Mouse (Mus musculus): ENCODE data around the gene Slx4ip. TPM values are rescaled to one million over a fixed set of nuclear protein-coding genes. Genes with fewer than 3 reads are reported as not detected.

The Slx4ip gene
- total and polyA plus RNA-seq, 3 experiments, result 1.3 to 2.5 TPM; not detected in 1

GRCm38 (mm10) chr2:137044122-137044521 lies 153.1 kb downstream of the Slx4ip start:
- H3K27ac ChIP-seq (ENCODE audit: control insufficient read depth, low read depth, low read length), result no peak overlapping the region
- TF ChIP-seq MEF2A (IDR thresholded peaks at IDR 0.05; ENCODE audit: extremely low read depth, insufficient replicate concordance, low read depth, low read length, poor library complexity, severe bottlenecking) (no peak), ZC3H11A (IDR thresholded peaks at IDR 0.05; ENCODE audit: low read depth, low read length) (no peak), CHD2 (IDR thresholded peaks at IDR 0.05; ENCODE audit: low read length) (no peak), MAX (IDR thresholded peaks at IDR 0.05; ENCODE audit: low read length) (no peak), TBP (IDR thresholded peaks at IDR 0.05; ENCODE audit: low read depth, low read length) (no peak), EP300 (IDR thresholded peaks at IDR 0.05; ENCODE audit: low read depth in 1 of 2, low read length in 2 of 2) (no peak), ZMIZ1 (IDR thresholded peaks at IDR 0.05; ENCODE audit: low read depth, low read length) (no peak), NELFE (IDR thresholded peaks at IDR 0.05; ENCODE audit: low read depth, low read length) (no peak), CTCF (IDR thresholded peaks at IDR 0.05 in 2 of 3, conservative IDR thresholded peaks at IDR 0.05 in 1 of 3; ENCODE audit: control insufficient read depth in 1 of 3, insufficient read depth in 1 of 3, low read depth in 2 of 3, low read length in 3 of 3, poor library complexity in 1 of 3, severe bottlenecking in 1 of 3) (no peak), JUND (IDR thresholded peaks at IDR 0.05; ENCODE audit: low read depth, low read length) (no peak)
- no peak for DNase-seq (ENCODE audit: low read depth, low spot score)

DNA sequence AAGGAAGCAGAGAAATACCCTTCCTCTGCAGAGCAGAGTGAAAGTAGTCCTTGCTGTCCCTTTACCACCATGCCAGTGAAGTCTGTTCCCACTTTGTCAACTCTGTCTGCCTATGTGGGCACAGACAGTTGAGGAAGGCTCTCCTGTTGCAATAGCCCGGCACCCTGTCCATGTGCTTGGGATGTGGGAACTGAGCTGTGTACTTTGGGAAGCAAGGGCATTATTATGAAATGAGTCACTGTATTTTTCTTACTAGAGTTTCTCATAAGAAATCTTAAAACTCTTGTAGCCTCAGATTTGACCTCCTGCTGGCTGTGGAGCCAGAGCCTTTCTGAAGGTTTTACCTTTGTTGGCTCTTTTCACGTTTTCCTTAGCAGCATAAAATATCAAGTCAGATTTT lies 158.3 kb downstream of the Slx4ip start:
- no peak for DNase-seq (ENCODE audit: low read depth, low spot score)
- no peaks in the 10 kb centered on the region for H3K36me3 ChIP-seq (ENCODE audit: control insufficient read depth in 1 of 2, insufficient read depth in 2 of 2, low read length in 2 of 2)
- no peaks in the 10 kb centered on the region for H3K27me3 ChIP-seq (ENCODE audit: control insufficient read depth in 1 of 2, insufficient read depth in 2 of 2, low read length in 2 of 2)
- no peak overlapping the region for H3K4me3 ChIP-seq (ENCODE audit: control insufficient read depth in 1 of 2, insufficient read depth in 1 of 2, low read depth in 2 of 2, low read length in 2 of 2)
- no peaks in the 10 kb centered on the region for H3K4me1 ChIP-seq (ENCODE audit: control insufficient read depth in 1 of 2, insufficient read depth in 2 of 2, low read length in 2 of 2)
- TF ChIP-seq ZC3H11A (IDR thresholded peaks at IDR 0.05; ENCODE audit: low read depth, low read length) (no peak), JUND (IDR thresholded peaks at IDR 0.05; ENCODE audit: low read depth, low read length) (no peak), RAD21 (IDR thresholded peaks at IDR 0.05; ENCODE audit: low read depth, low read length) (no peak), SIN3A (IDR thresholded peaks at IDR 0.05; ENCODE audit: low read length) (no peak), HCFC1 (IDR thresholded peaks at IDR 0.05; ENCODE audit: low read depth, low read length) (no peak), CHD1 (IDR thresholded peaks at IDR 0.05; ENCODE audit: low read depth, low read length) (no peak), UBTF (IDR thresholded peaks at IDR 0.05; ENCODE audit: borderline replicate concordance, insufficient read depth, low read depth, low read length) (no peak), MEF2A (IDR thresholded peaks at IDR 0.05; ENCODE audit: extremely low read depth, insufficient replicate concordance, low read depth, low read length, poor library complexity, severe bottlenecking) (no peak), MAFK (IDR thresholded peaks at IDR 0.05; ENCODE audit: borderline replicate concordance, low read depth, low read length) (no peak), POLR2AphosphoS2 (IDR thresholded peaks at IDR 0.05; ENCODE audit: low read length) (no peak), MAZ (IDR thresholded peaks at IDR 0.05; ENCODE audit: low read depth, low read length) (no peak), SMC3 (IDR thresholded peaks at IDR 0.05; ENCODE audit: low read depth, low read length) (no peak), CTCF (IDR thresholded peaks at IDR 0.05 in 2 of 3, conservative IDR thresholded peaks at IDR 0.05 in 1 of 3; ENCODE audit: control insufficient read depth in 1 of 3, insufficient read depth in 1 of 3, low read depth in 2 of 3, low read length in 3 of 3, poor library complexity in 1 of 3, severe bottlenecking in 1 of 3) (no peak), ZKSCAN1 (IDR thresholded peaks at IDR 0.05; ENCODE audit: low read depth, low read length) (no peak), NRF1 (IDR thresholded peaks at IDR 0.05; ENCODE audit: insufficient read depth, low read depth, low read length, poor library complexity, severe bottlenecking) (no peak)
- H3K9me3 ChIP-seq (replicated peaks; ENCODE audit: insufficient read depth, low read length), result no peaks in the 10 kb centered on the region
- no peak overlapping the region for H3K9ac ChIP-seq (ENCODE audit: control insufficient read depth, low read depth, low read length, poor library complexity, severe bottlenecking)
- no peaks in the 10 kb centered on the region for H3K79me2 ChIP-seq (ENCODE audit: control insufficient read depth, insufficient read depth, low read length, poor library complexity)
- H3K27ac ChIP-seq (ENCODE audit: control insufficient read depth, low read depth, low read length), result no peak overlapping the region

More at GRCm38 (mm10) chr2:137044122-137044521, 153.1 kb downstream of the Slx4ip start:
- Histone ChIP-seq H3K4me3 (ENCODE audit: control insufficient read depth in 1 of 2, insufficient read depth in 1 of 2, low read depth in 2 of 2, low read length in 2 of 2) (no peak overlapping the region), H3K36me3 (ENCODE audit: control insufficient read depth in 1 of 2, insufficient read depth in 2 of 2, low read length in 2 of 2) (no peaks in the 10 kb centered on the region), H3K9ac (ENCODE audit: control insufficient read depth, low read depth, low read length, poor library complexity, severe bottlenecking) (no peak overlapping the region), H3K4me1 (ENCODE audit: control insufficient read depth in 1 of 2, insufficient read depth in 2 of 2, low read length in 2 of 2) (no peaks in the 10 kb centered on the region), H3K9me3 (replicated peaks; ENCODE audit: insufficient read depth, low read length) (no peaks in the 10 kb centered on the region), H3K79me2 (ENCODE audit: control insufficient read depth, insufficient read depth, low read length, poor library complexity) (no peaks in the 10 kb centered on the region), H3K27me3 (ENCODE audit: control insufficient read depth in 1 of 2, insufficient read depth in 2 of 2, low read length in 2 of 2) (no peaks in the 10 kb centered on the region)

Data from MEL (cell line).